Mouse (Mus musculus) hindbrain, embryonic 16.5 days (tissue): ENCODE results near the gene Vnn1. TPM values are rescaled to one million over a fixed set of nuclear protein-coding genes. Genes with fewer than 3 reads are reported as not detected.

ENCODE experiments used
- ATAC-seq: fragments of 200-750 bp; cut with Nextera tagmentation; 2 replicates; pipeline ENCODE4 v1.8.0; 2017; ENCODE audit warnings: moderate TSS enrichment, moderate library complexity
- H3K27ac ChIP-seq: fragments of 300-500 bp; sonication (generic); 2 replicates; pipeline ENCODE4 v1.5.1; 2014; ENCODE audit warnings: low read depth, mild to moderate bottlenecking, control low read depth, low read length, moderate library complexity
- H3K27me3 ChIP-seq: fragments of 300-500 bp; sonication (generic); replicated peaks from 2 replicates; pipeline ENCODE4 v1.6.1; 2014; ENCODE audit warnings: low read length; ENCODE audit not compliant: control insufficient read depth, insufficient read depth
- H3K36me3 ChIP-seq: fragments of 300-500 bp; sonication (generic); 2 replicates; pipeline ENCODE4 v1.6.1; 2014; ENCODE audit warnings: mild to moderate bottlenecking, low read length, moderate library complexity, mixed read lengths; ENCODE audit not compliant: control insufficient read depth, insufficient read depth
- H3K4me1 ChIP-seq: fragments of 300-500 bp; sonication (generic); 2 replicates; pipeline ENCODE4 v1.6.1; 2014; ENCODE audit warnings: low read depth, low read length; ENCODE audit not compliant: control insufficient read depth, insufficient read depth
- H3K4me2 ChIP-seq: fragments of 300-500 bp; sonication (generic); 2 replicates; pipeline ENCODE4 v1.6.1; 2014; ENCODE audit warnings: mild to moderate bottlenecking, low read length, control low read depth, moderate library complexity
- H3K4me3 ChIP-seq: fragments of 300-500 bp; sonication (generic); 2 replicates; pipeline ENCODE4 v1.5.1; 2014; ENCODE audit warnings: mild to moderate bottlenecking, low read length, control low read depth, moderate library complexity
- H3K9ac ChIP-seq: fragments of 300-500 bp; sonication (generic); 2 replicates; pipeline ENCODE4 v1.6.1; 2014; ENCODE audit warnings: low read depth, mild to moderate bottlenecking, control low read depth, low read length, moderate library complexity
- H3K9me3 ChIP-seq: fragments of 300-500 bp; sonication (generic); 2 replicates; pipeline ENCODE4 v1.6.1; 2014; ENCODE audit warnings: mild to moderate bottlenecking, low read length, moderate library complexity; ENCODE audit not compliant: control insufficient read depth
- WGBS: fragments of 180-500 bp; shearing (Covaris S2); extraction: QIAGEN DNeasy Blood & Tissue Kit; methylation state at CpG from one replicate; pipeline ENCODE4 v1.1.7; 2014; 5-methylcytosine and 5-hydroxymethylcytosine counted together
- polyA plus RNA-seq: library from polyadenylated mRNA; unstranded; fragments of >200 nt; fragmentation: Nextera tagmentation; extraction: Ambion mirVana; gene quantifications from 2 replicates; pipeline ENCODE4 v1.2.1, GENCODE M21; 2015

Vnn1 gene
- polyA plus RNA-seq, result 0.35 and 0.73 TPM in 2 replicates

DNA sequence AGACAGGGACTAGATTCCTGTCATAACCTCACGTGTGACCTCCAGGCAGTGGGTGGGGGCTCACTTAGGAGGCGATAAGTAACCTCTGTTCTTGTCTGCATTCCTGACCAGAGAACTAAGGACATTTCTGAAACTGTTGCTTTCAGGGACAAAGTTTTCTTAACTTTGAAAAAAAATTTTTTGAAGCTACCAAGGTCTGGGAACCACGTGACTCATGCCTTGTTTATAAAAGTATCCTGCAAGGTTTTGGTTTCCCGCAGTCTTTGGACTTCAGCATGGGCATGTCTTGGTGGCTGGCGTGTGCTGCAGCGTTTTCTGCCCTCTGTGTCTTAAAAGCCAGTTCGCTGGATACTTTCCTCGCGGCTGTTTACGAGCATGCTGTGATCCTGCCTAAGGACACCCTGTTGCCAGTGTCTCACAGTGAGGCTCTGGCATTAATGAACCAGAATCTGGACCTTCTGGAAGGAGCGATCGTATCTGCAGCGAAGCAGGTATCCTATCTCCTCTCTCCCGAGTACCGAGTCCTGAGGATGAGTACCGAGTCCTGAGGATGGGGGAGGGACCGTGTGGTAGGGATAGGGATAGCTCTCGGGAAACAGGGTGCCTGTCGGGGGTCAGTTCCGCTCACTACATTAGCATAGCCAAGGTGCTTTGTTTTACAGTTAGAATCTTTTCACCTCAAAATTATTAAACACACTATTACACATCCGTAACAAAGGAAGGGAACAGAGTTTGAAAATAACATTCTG is at the start of gene Vnn1:
Vnn1 (plus strand) TSS at position 88 of the 749 bp plus-strand sequence.
- peak; percentile 17; the same call in 1 of the 2 replicates for ATAC-seq
- Histone ChIP-seq H3K4me3 (peak within 1 kb of the TSS; percentile 14), H3K27ac (no peak within 1 kb of the TSS), H3K9me3 (no peaks in the 10 kb centered on the region), H3K36me3 (no peaks in the 10 kb centered on the region), H3K9ac (0 out of 2 replicates have a peak within 1 kb of the TSS, but pooled peaks have one; percentile 4), H3K27me3 (no peaks in the 10 kb centered on the region), H3K4me2 (peak within 1 kb of the TSS; percentile 45), H3K4me1 (no peaks in the 10 kb centered on the region)
- WGBS, result 38% methylated on average over 21 of the region's 21 CpGs

GRCm38 (mm10) chr10:23851228-23851912 is 43.1 kb upstream of the Vnn1 start, which contains the start of gene Vnn3:
TSS of gene Vnn3 (plus strand) at chr10:23851462.
- H3K9me3 ChIP-seq, result no peaks in the 10 kb centered on the region
- H3K4me1 ChIP-seq, result no peaks in the 10 kb centered on the region
- no peaks in the 10 kb centered on the region for H3K36me3 ChIP-seq
- H3K4me3 ChIP-seq, result no peak within 1 kb of the TSS
- H3K4me2 ChIP-seq, result no peak within 1 kb of the TSS
- no peak within 1 kb of the TSS for H3K9ac ChIP-seq
- no peaks in the 10 kb centered on the region for H3K27me3 ChIP-seq
- no peak within 1 kb of the TSS for H3K27ac ChIP-seq
- no peak for ATAC-seq
- 68% methylated on average over 4 of the region's 4 CpGs for WGBS

DNA sequence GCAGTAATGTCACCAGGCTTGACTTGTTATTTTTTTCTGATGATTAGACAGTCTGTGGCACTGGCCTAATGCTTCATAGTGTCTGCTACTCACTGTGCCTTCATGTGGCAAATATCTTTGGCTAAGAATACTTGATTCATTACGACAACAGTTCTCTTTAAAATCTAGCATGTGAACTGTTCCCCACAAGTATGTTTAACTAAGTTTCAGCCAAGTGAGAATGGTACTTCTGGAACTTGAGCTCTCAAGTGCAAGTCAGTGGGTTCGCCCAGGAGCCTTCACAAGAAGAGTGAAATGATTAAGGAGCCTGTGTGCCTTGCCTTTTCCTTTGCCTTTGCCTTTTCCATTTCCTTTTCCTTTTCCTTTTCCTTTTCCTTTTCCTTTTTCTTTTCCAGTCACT is 42.4 kb upstream of the Vnn1 start:
- Histone ChIP-seq H3K27ac (no peak overlapping the region), H3K9ac (no peak overlapping the region), H3K36me3 (no peaks in the 10 kb centered on the region), H3K4me2 (no peak overlapping the region), H3K4me3 (no peak overlapping the region), H3K9me3 (no peaks in the 10 kb centered on the region), H3K27me3 (no peaks in the 10 kb centered on the region), H3K4me1 (no peaks in the 10 kb centered on the region)
- ATAC-seq, result no peak
- 92% methylated on average over 2 of the region's 2 CpGs for WGBS

- no peak overlapping the region for H3K4me2 ChIP-seq
- WGBS, result 78% methylated on average over 9 of the region's 9 CpGs
- H3K36me3 ChIP-seq, result no peaks in the 10 kb centered on the region
- no peak overlapping the region for H3K9ac ChIP-seq
- no peaks in the 10 kb centered on the region for H3K27me3 ChIP-seq
- H3K27ac ChIP-seq, result no peak overlapping the region
- no peak overlapping the region for H3K4me3 ChIP-seq
- no peaks in the 10 kb centered on the region for H3K9me3 ChIP-seq
- no peaks in the 10 kb centered on the region for H3K4me1 ChIP-seq
- no peak for ATAC-seq
Measured at GRCm38 (mm10) chr10:23864362-23865312, 29.9 kb upstream of the Vnn1 start.

DNA sequence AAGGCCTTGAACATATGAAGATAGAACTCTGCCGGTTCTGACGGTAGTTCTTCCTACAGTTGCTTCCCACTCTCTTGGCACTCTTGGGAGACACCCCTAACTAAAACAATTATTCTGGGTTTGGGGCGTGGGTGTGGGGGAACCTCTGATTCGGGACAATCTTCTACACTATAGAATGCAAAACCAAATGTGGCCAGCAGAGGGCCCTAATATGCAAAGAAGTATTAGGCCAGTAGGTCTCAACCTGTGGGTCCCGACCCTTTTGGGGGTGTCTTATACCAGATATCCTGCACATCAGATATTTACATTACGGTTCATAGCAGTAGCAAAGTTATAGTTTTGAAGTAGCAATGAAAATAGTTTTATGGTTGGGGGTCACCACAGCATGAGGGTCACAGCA is 13.8 kb upstream of the Vnn1 start:
- Histone ChIP-seq H3K9me3 (no peaks in the 10 kb centered on the region), H3K9ac (no peak overlapping the region), H3K27me3 (no peaks in the 10 kb centered on the region), H3K4me3 (no peak overlapping the region), H3K36me3 (no peaks in the 10 kb centered on the region), H3K27ac (no peak overlapping the region), H3K4me2 (no peak overlapping the region), H3K4me1 (no peaks in the 10 kb centered on the region)
- WGBS, result 93% methylated on average over 6 of the region's 6 CpGs
- no peak for ATAC-seq

- no peak for ATAC-seq
- WGBS, result 83% methylated on average over 1 of the region's 1 CpGs
- H3K27ac ChIP-seq, result no peak overlapping the region
Measured at GRCm38 (mm10) chr10:23884910-23885309, 9.6 kb upstream of the Vnn1 start.

DNA sequence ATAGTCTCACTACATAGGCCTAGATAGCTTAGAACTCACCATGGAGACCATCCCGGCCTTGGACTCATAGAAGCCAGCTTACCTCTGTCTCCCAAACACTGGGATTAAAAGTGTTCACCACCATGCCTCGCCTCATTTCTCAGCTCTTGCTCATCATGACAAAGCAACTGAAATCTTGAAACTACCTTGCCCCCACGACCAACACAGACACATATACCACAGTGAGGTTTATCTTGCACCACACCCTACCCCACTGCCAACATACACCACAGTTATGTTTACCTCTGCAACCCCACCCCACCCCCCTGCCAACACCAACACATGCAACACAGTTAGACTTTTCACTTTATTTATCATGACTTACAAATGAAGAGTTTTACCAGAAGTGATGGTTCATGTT is 8.4 kb upstream of the Vnn1 start:
- H3K9ac ChIP-seq, result no peak overlapping the region
- H3K4me2 ChIP-seq, result no peak overlapping the region
- no peak for ATAC-seq

More at GRCm38 (mm10) chr10:23884910-23885309, 9.6 kb upstream of the Vnn1 start:
- no peak overlapping the region for H3K4me3 ChIP-seq
- no peaks in the 10 kb centered on the region for H3K36me3 ChIP-seq
- no peak overlapping the region for H3K4me2 ChIP-seq
- H3K9ac ChIP-seq, result no peak overlapping the region
- H3K27me3 ChIP-seq, result no peaks in the 10 kb centered on the region
- no peaks in the 10 kb centered on the region for H3K9me3 ChIP-seq
- H3K4me1 ChIP-seq, result no peaks in the 10 kb centered on the region

GRCm38 (mm10) chr10:23892987-23893386 is 1.5 kb upstream of the Vnn1 start:
- Histone ChIP-seq H3K9ac (no peak overlapping the region), H3K27me3 (no peaks in the 10 kb centered on the region), H3K9me3 (no peaks in the 10 kb centered on the region), H3K4me3 (no peak overlapping the region), H3K27ac (no peak overlapping the region), H3K4me2 (no peak overlapping the region), H3K4me1 (no peaks in the 10 kb centered on the region), H3K36me3 (no peaks in the 10 kb centered on the region)
- WGBS, result 93% methylated on average over 1 of the region's 1 CpGs
- no peak for ATAC-seq

More for the DNA sequence above, 8.4 kb upstream of the Vnn1 start:
- no peak overlapping the region for H3K4me3 ChIP-seq
- no peaks in the 10 kb centered on the region for H3K9me3 ChIP-seq
- no peak overlapping the region for H3K27ac ChIP-seq
- H3K27me3 ChIP-seq, result no peaks in the 10 kb centered on the region
- no peaks in the 10 kb centered on the region for H3K4me1 ChIP-seq
- no peaks in the 10 kb centered on the region for H3K36me3 ChIP-seq
- 83% methylated on average over 3 of the region's 3 CpGs for WGBS
